Mouse (Mus musculus) hindlimb bud, embryonic 11.5 days (tissue): ENCODE data around the gene Ttc12.

ENCODE experiments used
- DNase-seq: peaks from one replicate; pipeline ENCODE4 v3.0.0-alpha.2; 2012; ENCODE audit warnings: low read depth, low spot score; ENCODE audit errors: extremely low spot score

The Ttc12 gene

DNA sequence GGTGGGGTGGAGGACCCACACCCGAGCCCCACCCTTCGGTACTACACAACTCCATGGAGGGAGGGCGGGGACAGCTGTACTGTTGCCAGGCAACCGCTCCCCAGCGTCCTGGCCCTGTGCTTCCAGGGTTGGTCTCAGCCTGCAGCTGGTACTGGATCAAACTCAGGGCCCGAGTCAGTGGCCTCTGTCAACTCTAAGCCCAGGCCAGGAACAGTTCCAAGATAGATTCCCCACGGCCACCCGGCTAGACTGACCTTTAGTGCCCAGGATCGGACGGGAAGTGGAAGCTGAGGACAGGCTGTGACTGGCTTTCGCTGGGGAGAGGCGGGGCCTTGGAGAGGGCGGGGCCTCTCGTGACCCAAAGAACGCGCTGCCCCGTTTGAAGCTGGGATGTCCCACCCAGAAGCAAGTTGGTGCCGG, at the start of gene Ttc12:
Ttc12 (minus strand) TSS at position 334 of the 420 bp plus-strand sequence.
- DNase-seq = no peak

DNA sequence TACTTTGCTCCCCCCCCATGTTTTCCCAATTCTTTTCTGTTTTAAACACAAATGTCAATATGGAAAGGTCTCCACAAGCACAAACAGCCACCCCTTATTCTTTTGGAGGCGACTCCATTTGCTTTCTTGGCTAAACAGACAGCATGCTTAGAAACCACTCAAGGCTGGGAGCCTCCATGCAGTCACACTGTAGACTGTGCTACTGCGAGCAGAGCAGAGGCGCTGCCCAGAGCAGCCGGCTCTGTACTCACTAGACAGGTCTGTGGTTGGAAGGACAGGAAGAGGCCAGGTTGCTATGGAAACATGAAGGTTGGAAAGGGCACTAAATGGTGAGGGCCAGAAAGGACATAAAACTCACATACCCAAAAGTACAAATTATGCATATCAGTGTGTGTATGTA, 48.9 kb upstream of the Ttc12 start:
- no peak for DNase-seq

DNA sequence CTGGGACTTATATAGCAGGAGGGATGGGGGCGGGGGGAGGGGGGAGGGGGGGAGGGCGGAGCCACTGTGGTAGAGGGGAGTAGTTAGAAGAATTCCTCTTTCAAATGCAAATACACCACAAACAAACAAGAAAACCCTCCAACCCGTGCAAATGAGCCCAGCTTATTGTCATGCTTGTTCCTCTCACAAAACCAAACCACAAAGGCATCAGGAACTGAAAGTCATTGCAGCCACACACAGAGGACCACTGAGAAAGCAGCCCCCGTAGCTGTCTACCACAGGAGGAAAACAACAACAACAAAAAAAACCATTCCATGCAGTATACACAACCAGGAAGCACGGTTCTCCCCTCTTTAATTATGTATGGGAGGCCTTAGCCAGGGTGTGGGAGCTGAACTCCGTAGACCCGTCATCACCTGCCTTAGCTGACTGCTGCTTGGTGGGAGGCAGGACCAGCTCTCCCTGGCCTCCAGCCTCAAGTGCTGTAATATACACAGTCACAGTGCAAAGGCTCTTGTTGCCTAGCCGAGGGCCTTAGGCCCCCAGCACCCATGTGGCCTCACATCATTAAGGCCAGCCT, 48.0 kb upstream of the Ttc12 start:
- DNase-seq = no peak

DNA sequence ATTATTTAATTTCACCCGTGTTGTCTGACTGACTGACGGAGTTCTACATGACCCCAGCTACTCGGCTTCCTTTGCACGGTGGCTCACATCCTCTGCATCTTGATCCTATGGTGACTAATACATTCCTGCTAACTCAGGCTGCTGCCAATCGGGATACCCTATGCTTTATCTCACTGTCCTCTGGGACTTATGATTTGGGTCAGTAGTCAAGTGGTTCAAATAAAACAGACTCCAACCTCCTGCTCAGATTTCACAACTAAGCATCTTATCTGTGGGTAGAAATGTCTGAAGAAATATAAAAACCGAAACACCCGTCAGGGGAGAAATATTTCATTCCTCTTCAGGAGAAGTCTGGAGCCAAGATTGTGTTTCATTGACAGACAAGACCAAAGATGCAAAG, 47.4 kb upstream of the Ttc12 start:
- no peak for DNase-seq

DNA sequence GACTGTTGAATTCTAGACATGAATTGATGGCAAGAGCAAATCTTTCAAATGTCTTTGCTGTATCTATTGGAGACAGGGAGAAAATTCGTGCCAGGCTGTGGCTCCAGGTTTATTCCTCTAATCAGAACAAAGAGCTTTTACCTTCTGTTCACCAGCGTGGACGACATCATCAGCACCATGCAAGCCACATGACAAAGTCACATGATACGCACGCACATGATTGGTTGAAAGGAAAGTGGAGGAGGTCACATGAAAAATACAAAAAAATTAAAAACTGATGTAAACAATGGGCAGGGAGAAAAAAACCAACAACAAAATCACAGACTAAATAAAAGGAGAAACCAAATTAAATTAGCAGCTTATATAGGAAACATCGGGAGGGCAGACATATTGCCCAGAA, 45.8 kb upstream of the Ttc12 start:
- no peak for DNase-seq

DNA sequence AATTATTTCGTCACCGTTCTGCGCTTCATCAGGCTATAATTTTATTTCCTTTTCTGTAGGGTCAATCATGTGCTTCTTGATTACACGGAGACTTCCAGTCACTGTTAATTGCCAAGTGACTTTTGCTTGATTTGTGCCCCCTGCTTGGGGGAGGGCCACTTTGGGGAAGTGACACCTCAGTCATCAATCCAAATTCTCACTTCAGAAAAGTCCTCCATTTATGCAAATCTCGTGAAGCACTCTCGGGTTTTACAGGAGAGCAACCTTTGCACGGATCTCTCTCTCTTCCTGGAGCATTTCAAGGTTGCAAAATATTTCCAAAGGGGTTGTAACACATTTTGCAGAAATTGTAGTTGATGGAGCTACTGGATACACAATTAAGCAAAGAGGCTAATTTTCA, 45.2 kb upstream of the Ttc12 start:
- no peak for DNase-seq

DNA sequence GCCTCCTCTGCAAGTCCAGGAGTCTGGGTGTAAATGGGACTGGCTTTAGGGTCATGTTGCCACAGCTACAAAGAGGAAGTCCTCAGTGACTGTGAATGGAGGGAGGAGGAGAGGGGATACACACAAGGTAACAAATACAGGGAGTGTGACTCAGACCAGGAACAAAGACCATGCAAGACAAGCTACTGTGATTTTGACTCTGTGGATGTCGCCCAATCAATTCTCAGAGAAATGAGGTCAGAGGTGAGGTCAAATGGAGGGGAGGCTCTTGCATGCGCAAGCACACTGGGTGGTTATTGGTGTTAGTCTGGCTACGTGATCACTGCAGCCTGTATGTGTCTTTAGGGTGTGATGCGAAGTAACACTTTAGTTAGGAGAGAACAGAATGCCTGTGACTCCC, 44.7 kb upstream of the Ttc12 start:
- no peak for DNase-seq

DNA sequence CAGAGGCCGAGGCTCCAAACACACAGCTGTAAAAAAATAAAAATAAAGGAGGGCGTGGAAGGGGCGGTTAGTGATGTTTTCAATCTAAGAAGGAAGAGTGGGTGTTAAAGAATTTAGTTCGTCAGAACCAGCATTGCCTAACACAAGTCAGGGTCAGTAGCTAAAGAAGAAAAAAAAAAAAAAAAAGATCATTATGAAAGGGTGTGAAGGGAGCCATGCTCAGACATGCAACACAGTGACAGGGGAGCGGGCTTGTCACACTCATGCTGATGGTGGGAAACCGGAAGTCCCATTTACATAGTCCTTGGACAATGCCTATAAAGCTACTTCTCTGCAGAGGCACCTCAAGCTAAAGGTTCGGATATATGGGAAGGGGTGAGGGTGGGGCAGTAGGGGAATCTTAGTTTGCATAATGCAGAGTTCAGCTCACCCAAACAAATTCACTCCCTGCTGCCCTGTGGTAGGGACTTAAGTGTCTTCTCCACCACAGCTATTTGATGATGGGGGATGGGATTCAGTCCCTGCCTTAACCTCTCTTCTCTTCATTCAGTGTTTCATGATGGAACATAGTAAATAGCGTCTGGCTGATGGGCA, 43.4 kb upstream of the Ttc12 start:
- no peak for DNase-seq

DNA sequence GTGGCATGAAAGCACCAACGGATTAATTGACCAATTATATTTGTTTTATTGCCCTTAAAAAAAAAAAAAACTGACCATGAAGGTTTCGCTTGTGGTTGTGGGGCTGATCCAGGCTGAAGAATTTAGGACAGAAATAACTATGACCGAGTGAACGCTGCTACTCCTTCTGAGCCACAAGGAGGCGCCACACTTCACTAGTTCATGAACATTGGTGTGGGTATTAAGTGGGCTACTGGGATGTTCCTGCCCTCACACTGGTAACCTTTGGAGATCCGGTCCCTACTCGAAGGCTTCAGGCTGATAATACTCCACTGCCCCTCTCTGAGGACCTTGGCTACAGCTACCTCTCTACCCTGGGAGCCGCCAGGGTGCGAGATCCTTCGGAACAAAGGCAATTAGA, 42.9 kb upstream of the Ttc12 start:
- DNase-seq = peak; percentile 28

DNA sequence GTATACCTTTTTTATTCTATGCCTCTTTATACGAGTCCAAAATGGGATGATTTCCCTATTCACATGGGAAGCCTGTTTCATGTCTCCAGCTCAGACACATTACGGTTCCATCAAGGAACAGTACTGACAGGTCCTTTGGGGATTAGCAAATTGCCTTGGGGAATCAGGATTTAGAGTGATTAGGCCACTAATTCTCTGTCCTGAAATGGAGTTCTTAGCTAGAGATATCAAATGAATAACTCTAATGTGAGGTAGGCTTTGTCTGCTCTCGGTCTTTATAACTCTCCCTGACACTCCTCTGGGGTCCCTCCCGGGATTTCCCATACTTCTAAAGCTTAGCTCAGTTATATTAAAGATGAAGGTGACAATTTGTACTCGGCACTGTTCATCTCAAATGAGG, 42.0 kb upstream of the Ttc12 start:
- DNase-seq = no peak

DNA sequence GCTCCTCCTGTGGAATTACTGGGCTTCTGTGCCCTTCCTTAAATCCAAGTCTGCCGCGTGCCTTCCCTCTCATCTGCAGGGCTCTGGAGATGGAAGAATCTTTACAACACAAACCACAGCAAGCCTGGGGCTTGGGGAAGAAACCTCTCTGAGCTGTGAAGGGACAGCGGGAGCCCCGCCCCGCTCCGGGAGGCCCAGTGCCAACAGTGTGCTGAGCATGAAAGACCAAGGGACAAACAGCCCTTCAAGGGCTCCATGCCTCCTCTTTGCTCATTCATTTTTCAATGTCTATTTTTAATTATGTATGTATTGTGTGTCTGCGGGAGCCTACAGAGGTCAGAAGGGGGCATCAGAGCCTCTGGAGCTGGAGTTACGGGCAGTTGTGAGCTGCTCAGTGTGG, 41.3 kb upstream of the Ttc12 start:
- DNase-seq = no peak

DNA sequence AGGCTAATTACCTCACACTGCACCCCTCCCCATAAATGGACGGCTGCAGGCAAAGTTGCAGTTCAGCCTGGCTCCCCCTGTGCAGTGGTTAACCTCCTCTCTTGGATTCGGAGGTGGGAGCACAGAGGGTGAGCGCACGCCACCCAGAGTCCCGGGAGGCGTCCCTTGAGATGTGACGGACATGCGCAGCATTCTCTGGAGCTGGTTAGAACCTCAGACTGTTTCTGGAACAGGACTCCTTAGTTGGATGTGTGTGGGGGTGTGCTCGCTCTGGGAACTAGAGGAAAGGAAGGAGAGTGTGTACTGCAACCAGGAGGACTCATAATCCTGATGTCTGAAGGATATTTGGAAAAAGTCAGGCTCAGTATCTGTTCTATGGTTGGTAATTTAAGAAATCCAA, 38.7 kb upstream of the Ttc12 start:
- DNase-seq = no peak

DNA sequence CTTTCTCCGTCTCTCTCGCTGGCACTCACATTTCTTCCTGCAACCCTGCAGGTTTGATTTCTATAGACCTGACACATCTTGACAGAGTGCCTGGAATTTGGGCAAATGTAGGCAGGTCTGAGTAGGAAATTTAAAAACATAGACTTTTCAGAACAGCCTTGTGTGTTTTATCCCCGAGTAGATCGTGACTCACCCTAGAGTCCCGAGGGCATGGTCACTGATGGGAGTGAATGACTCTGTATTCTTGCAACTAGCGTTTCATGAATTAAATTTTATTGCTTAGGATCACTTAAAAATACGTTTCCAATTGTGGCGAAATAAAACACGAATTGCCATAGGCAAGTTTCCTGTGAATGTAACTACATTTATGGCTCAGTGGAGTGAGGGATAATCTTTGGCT, 37.9 kb upstream of the Ttc12 start:
- DNase-seq = no peak

DNA sequence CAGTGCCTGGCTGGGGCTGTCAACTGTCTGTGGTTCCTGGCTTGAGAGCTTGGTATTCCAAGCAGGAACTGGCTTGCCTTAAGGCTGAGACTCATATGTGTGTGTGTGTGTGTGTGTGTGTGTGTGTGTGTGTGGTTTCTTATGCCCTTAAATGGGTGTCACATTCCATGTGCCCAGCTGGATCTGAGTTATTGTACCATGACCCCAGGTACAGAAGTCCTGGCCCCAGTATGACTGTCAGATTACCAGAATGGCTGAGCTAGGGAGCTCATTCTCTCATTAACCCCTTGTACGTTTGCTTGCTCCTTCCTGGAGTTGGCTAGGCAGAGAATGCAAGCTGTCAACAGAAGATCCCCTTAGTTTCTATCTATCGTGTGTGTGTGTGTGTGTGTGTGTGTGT, 28.3 kb upstream of the Ttc12 start:
- DNase-seq = no peak

DNA sequence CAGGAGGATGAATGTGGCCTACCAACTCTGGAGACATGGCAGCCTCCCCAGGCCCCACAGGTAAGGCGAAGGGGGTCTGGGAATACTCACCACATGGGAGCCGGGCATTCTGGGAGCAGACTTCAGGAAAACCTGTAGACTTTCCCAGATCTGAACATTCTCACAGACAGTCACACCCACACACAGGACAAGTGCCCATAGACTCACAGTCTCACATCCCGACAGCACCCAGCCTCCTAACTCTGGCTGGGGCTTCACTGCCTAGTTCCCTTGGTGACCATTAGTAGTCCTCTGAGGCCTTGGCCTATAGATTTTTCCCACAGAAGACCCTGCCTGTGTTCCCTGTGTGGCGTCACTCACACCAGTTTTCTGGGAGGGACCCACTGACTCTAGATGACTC, 24.6 kb upstream of the Ttc12 start:
- no peak for DNase-seq

DNA sequence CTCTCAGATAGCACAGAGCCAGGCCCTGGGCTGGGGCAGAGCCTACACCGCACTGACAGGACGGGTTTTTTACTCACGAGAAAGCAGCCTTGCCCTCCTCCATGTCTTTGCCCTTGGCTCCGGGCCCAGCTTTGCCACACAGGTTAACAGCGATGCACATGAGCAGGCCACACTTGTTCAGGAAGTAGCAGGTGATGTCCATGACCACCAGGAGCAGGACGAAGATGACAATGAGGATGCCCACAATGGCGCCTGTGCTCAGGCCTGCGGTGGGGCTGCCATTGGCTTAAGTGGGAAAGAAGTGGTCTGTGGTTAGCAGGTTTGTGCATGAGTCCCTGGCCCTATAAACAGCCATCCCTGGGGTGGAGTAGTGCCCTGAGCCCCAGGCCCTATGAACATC, 23.6 kb upstream of the Ttc12 start:
- DNase-seq = no peak

DNA sequence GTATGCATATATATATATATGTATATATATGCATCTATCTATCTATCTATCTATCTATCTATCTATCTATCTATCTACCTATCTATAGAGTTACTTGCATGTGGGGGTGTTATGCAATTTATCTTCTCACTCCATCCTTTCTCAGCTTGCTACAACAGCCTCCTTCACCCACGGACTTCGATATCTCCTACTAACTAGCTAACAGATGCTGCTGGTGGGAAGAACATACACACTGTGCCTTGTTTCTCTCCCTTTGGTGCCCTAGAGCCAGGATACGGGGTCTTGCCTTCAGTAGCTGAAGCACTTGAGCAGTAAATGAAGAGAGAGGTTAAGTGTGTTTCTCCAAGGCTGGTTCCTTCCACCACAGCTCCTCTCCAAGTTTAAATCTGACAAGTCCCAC, 23.1 kb upstream of the Ttc12 start:
- DNase-seq = no peak

DNA sequence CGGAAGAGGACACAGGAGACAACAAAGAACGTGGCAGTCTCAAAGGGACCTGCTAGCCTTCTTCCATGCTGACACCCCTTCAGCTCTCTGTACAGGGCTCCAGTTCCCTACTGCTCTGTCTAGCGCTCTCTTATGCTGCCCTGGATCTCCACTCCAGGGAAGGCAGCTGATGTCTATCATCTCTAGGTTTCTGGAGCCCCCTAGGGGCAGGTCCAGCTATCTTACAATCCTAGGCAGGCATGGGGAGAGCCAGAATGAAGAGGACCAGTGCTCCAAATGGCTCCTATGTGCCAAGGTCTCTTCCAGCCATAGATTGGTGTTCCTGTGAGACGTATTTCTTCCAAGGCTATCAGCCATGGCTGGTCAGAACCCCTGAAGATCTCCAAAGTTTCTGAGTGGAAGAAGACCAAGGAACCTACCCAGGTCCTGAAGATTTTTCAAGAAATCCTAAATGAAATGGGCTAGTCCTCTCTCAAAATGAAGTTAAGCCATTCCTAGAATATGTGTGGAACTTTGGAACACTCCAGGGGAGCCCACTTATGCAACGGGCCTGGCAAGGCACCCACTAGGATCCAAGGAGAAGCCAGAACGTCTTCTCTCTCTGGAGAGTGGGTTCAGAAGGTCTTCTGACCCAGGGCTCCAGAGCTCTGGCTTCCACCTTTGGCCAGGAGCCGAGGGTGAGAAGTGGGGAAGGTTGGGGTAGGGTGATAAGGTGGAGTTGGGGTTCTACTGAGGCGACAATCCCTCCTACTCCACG, 22.0 kb upstream of the Ttc12 start:
- DNase-seq = no peak

DNA sequence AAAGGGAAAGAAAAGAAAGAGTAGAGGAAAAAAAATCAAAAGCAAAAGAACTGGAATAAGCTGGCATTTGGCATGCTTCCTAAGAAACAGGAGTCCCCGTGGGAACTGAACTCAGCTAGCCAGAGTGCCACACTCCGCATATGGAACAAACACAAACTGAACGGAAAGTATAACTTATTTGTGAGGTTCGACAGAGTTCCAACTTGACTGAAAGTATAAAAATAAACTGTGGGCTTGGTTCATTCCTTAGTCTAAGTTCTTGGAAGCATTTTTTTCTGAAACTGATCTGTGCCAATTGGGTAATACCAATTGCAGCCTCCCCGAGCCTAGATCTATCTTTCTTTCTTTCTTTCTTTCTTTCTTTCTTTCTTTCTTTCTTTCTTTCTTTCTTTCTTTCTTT, 18.6 kb upstream of the Ttc12 start:
- DNase-seq = no peak

DNA sequence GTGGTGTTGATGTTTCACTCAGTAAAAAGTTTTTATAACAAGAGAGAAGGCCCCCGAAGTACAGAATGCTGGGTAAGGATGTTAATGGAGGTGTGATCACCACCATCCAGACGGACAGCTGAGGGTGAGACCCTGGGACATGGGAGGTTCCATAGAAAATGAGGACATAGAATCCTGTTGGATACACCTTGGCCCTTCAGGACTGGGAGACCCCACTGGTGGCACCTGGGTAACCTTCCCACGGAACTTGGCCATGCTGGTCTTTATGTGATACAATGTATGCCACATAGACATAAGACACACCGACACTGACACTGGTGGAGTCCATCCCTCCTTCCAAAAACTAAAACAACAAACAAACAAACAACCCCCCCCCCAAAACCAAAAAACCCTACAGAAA, 16.2 kb upstream of the Ttc12 start:
- DNase-seq = no peak

DNA sequence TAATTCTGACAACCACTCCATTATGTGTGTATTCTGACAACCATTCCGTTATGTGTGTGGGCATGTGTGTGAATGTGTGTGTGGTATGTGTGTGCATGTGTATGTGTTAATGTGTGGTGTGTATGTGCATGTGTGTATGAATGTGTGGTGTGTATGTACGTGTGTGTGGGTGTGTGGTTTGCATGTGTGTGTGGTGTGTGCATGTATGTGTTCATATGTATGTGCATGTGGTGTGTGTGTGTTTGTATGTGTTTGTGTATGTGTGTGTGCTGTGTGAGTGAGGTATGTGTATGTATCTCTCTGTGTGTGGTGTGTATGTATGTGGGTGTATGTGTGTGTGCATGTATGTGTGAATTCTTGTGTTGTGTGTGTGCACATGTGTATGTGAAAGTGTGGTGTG, 13.9 kb upstream of the Ttc12 start:
- no peak for DNase-seq

DNA sequence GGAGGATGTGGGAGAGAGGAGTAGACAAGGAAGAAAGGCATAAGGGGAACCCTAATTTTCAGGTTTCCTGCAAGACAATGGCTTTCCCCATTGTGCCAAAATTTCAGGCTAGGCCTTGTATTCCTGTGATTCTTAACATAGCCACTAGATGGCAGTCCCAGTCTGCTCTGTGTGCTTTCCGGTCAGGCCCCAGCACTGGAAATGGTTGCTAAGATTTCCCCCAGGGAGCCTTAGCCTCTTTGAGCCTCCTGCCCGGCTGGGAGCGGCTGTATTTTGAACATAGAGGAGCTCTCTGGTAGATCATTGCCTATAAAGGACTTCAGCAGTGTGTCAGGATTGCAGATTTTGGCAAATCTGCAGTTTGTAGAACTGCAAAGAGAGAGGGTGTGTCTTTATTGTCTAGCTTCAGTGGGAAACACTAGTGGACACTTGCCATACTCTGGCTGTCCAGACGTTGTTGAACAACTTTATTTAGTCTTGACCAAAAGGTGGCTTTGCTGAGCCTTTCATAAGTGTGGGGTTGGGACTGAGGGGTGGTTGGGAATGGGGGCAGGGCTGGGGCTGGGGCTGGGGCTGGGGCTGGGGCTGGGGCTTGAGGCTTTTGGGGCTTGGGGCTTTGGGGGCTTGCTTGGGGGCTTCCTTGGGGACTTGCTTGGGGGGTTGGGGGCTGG, 8.1 kb upstream of the Ttc12 start:
- DNase-seq = no peak
